Comparison of ENCODE assay signal across 25 mouse cellular contexts in the genomic region with DNA sequence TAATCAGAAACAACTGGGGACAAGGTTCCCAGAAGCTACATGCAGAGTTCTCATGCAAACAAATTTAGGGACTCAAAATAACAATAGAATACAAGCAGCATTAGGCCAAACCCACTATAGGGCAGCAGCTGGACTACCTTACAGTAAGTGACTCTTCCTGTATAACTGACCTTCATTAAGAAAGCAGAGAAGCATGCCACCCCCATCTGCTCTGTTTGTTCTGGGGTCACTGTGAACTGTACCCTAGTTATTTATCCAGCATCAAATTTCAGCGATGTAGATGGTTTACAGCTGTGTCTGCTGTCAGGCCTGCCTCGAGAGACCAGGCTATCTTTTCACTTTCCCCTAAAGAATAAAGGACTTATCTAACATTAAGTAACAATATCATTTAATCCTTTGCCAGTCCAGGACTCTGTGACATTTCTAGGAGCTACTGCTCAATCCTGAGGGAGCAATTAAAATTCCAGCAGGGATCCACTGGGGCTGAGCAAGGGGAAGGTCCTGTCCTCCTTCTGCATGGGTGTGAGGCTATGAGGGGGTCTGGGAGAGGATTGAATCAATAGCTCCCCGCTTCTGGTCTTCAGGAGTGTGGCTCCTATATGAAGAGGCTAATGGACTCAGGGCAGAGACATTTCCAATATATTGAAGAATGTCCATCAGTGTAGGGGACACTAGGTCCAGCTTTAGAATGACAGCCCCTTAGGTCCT. TPM values are rescaled to one million over a fixed set of nuclear protein-coding genes. Genes with fewer than 3 reads are reported as not detected.
"Had no signal": no experiment of that assay in that cellular context is flagged by ENCODE, and none has a peak within 500 bp of the region (broad histone marks: within the 10 kb centered on the region; RNA-seq: fewer than 3 reads in every experiment).

No protein-coding gene starts in this region.

- ATAC-seq: intestine, postnatal 0 days; liver, postnatal 0 days; midbrain, embryonic 15.5 days had no signal

- H3K9ac ChIP-seq: limb, embryonic 12.5 days; limb, embryonic 15.5 days; liver, embryonic 14.5 days; liver, postnatal 0 days; midbrain, embryonic 12.5 days; midbrain, embryonic 15.5 days; neural tube, embryonic 13.5 days; stomach, embryonic 15.5 days had no signal

- H3K4me1 ChIP-seq: limb, embryonic 15.5 days; midbrain, embryonic 12.5 days; midbrain, embryonic 15.5 days; neural tube, embryonic 13.5 days; stomach, embryonic 15.5 days had no signal

- H3K9me3 ChIP-seq: limb, embryonic 12.5 days; limb, embryonic 15.5 days; midbrain, embryonic 12.5 days; midbrain, embryonic 15.5 days; neural tube, embryonic 13.5 days; stomach, embryonic 15.5 days had no signal

- H3K36me3 ChIP-seq: limb, embryonic 12.5 days; limb, embryonic 15.5 days; midbrain, embryonic 12.5 days; midbrain, embryonic 15.5 days; neural tube, embryonic 13.5 days; stomach, embryonic 15.5 days had no signal

- H3K4me3 ChIP-seq: limb, embryonic 12.5 days; limb, embryonic 15.5 days; midbrain, embryonic 12.5 days; midbrain, embryonic 15.5 days; myocyte; neural tube, embryonic 13.5 days; stomach, embryonic 15.5 days had no signal

- H3K27ac ChIP-seq: limb, embryonic 12.5 days; limb, embryonic 15.5 days; liver, embryonic 14.5 days; midbrain, embryonic 12.5 days; midbrain, embryonic 15.5 days; neural tube, embryonic 13.5 days; stomach, embryonic 15.5 days had no signal

- H3K4me2 ChIP-seq: limb, embryonic 12.5 days; limb, embryonic 15.5 days; liver, embryonic 11.5 days; midbrain, embryonic 12.5 days; midbrain, embryonic 15.5 days; neural tube, embryonic 13.5 days; stomach, embryonic 15.5 days had no signal

- H3K27me3 ChIP-seq: limb, embryonic 12.5 days; limb, embryonic 15.5 days; midbrain, embryonic 12.5 days; midbrain, embryonic 15.5 days; neural tube, embryonic 13.5 days; stomach, embryonic 15.5 days had no signal

- DNase-seq: left cerebral cortex, postnatal 4 days; liver, postnatal 0 days; lung, postnatal 14 days; lung, postnatal 4 days; retina, postnatal 1 day; right cerebral cortex, postnatal 25 days; spleen, adult 18-20 months; thymus, adult 2 months; thymus, postnatal 14 days; thymus, postnatal 4 days had no signal

RNA-seq across cellular contexts. Expression of a gene that starts 38.5 kb away (rescaled TPM):
- total RNA-seq: megakaryocyte progenitor cell, adult 5-6 weeks; megakaryocyte-erythroid progenitor cell, adult 5-6 weeks; monocyte, adult 5-6 weeks; neutrophil, adult 5-6 weeks had no signal
- polyA plus RNA-seq: intestine, postnatal 0 days; limb, embryonic 12.5 days; limb, embryonic 15.5 days; liver, embryonic 11.5 days; liver, embryonic 14.5 days; liver, postnatal 0 days; lung, embryonic 16.5 days; myocyte; stomach, embryonic 15.5 days; thymus, adult 2 months had no signal
